Mouse (Mus musculus) left cerebral cortex, postnatal 25 days (tissue): ENCODE data around the gene Clpx. TPM values are rescaled to one million over a fixed set of nuclear protein-coding genes. Genes with fewer than 3 reads are reported as not detected.

Experiments used
- total RNA-seq, 2 experiments: library from RNA; stranded (reverse); gene quantifications; 2 replicates each; pipeline ENCODE4 v1.2.3; 2021

Gene Clpx
- total RNA-seq, 2 experiments from 2014 or later = 28.9 to 29.6 TPM

Other genes with a start within 250 kb of the Clpx start
- gene Igdcc4, start 192.8 kb upstream of the Clpx start, total RNA-seq = 10 to 100 TPM; 23.4 to 24.5 TPM
- 1 to 10 TPM; 1.5 to 2.2 TPM for gene Igdcc3, start 153.1 kb upstream of the Clpx start, total RNA-seq
- gene Parp16, start 98.9 kb upstream of the Clpx start, total RNA-seq = 1 to 10 TPM; 3.3 to 3.6 TPM
- under 1 TPM; 0.07 to 0.09 TPM for gene Cilp, start 29.1 kb upstream of the Clpx start, total RNA-seq
- gene Pdcd7, start 51.8 kb downstream of the Clpx start, total RNA-seq = 10 to 100 TPM; 28.0 to 29.1 TPM
- 1 to 10 TPM; 3.3 to 5.8 TPM for gene Ubap1l, start 66.8 kb downstream of the Clpx start, total RNA-seq
- gene Kbtbd13, start 97.4 kb downstream of the Clpx start, total RNA-seq = under 1 TPM; 0.11 to 0.32 TPM
- 1 to 10 TPM; 2.7 to 3.4 TPM for gene Rasl12, start 104.2 kb downstream of the Clpx start, total RNA-seq
- not detected for gene Slc51b, start 128.7 kb downstream of the Clpx start, total RNA-seq
- 10 to 100 TPM; 17.4 to 19.2 TPM for gene Mtfmt, start 141.5 kb downstream of the Clpx start, total RNA-seq
- gene Spg21, start 166.7 kb downstream of the Clpx start, total RNA-seq = 10 to 100 TPM; 27.8 to 32.1 TPM
- 1 to 10 TPM; 2.8 to 3.7 TPM for gene Ankdd1a, start 225.9 kb downstream of the Clpx start, total RNA-seq